Mouse (Mus musculus): Measurements from ENCODE around the gene Ubl3. TPM values are rescaled to one million over a fixed set of nuclear protein-coding genes. Genes with fewer than 3 reads are reported as not detected.

Gene Ubl3
- total RNA-seq, 4 experiments from 2014 or later = 142 to 218 (median 178) TPM

- no peak for DNase-seq (ENCODE audit: low spot score in 2 of 2)
Observed at GRCm38 (mm10) chr5:148563281-148563680, 10.7 kb upstream of the Ubl3 start.

- no peak for DNase-seq (ENCODE audit: low spot score in 2 of 2)
Observed at GRCm38 (mm10) chr5:148562235-148562634, 9.6 kb upstream of the Ubl3 start.

- no peak for DNase-seq (ENCODE audit: low spot score in 2 of 2)
Observed at GRCm38 (mm10) chr5:148559261-148559958, 6.8 kb upstream of the Ubl3 start.

- no peak for DNase-seq (ENCODE audit: low spot score in 2 of 2)
Observed at GRCm38 (mm10) chr5:148558472-148558871, 5.9 kb upstream of the Ubl3 start.

GRCm38 (mm10) chr5:148556509-148556908 lies 3.9 kb upstream of the Ubl3 start:
- DNase-seq (ENCODE audit: low spot score in 2 of 2) = no peak

GRCm38 (mm10) chr5:148555156-148555555 lies 2.6 kb upstream of the Ubl3 start:
- DNase-seq (ENCODE audit: low spot score in 2 of 2) = no peak

GRCm38 (mm10) chr5:148554701-148555100 lies 2.1 kb upstream of the Ubl3 start:
- DNase-seq (ENCODE audit: low spot score in 2 of 2) = no peak

GRCm38 (mm10) chr5:148554242-148554641 lies 1.7 kb upstream of the Ubl3 start:
- DNase-seq (ENCODE audit: low spot score in 2 of 2) = no peak

- DNase-seq (ENCODE audit: low spot score in 2 of 2) = no peak
Observed at GRCm38 (mm10) chr5:148553723-148554122, 1.1 kb upstream of the Ubl3 start.

- DNase-seq (ENCODE audit: low spot score in 2 of 2) = no peak
Observed at GRCm38 (mm10) chr5:148551764-148552136, 839 bp downstream of the Ubl3 start.

- peak in 1 of 2 experiments; percentile 41 for DNase-seq (ENCODE audit: low spot score in 2 of 2)
Observed at GRCm38 (mm10) chr5:148550821-148551763, 1.5 kb downstream of the Ubl3 start.

- DNase-seq (ENCODE audit: low spot score in 2 of 2) = no peak
Observed at GRCm38 (mm10) chr5:148550393-148550792, 2.2 kb downstream of the Ubl3 start.

- DNase-seq (ENCODE audit: low spot score in 2 of 2) = no peak
Observed at GRCm38 (mm10) chr5:148549307-148549706, 3.3 kb downstream of the Ubl3 start.

GRCm38 (mm10) chr5:148548568-148548967 lies 4.0 kb downstream of the Ubl3 start:
- DNase-seq (ENCODE audit: low spot score in 2 of 2) = no peak

GRCm38 (mm10) chr5:148547870-148548456 lies 4.6 kb downstream of the Ubl3 start:
- DNase-seq (ENCODE audit: low spot score in 2 of 2) = no peak

- no peak for DNase-seq (ENCODE audit: low spot score in 2 of 2)
Observed at GRCm38 (mm10) chr5:148546970-148547369, 5.6 kb downstream of the Ubl3 start.

GRCm38 (mm10) chr5:148544733-148545132 lies 7.9 kb downstream of the Ubl3 start:
- no peak for DNase-seq (ENCODE audit: low spot score in 2 of 2)

GRCm38 (mm10) chr5:148542196-148542595 lies 10.4 kb downstream of the Ubl3 start:
- DNase-seq (ENCODE audit: low spot score in 2 of 2) = no peak

- DNase-seq (ENCODE audit: low spot score in 2 of 2) = no peak
Observed at GRCm38 (mm10) chr5:148535669-148536430, 16.7 kb downstream of the Ubl3 start.

GRCm38 (mm10) chr5:148534644-148535043 lies 17.9 kb downstream of the Ubl3 start:
- DNase-seq (ENCODE audit: low spot score in 2 of 2) = no peak

GRCm38 (mm10) chr5:148533924-148534323 lies 18.7 kb downstream of the Ubl3 start:
- no peak for DNase-seq (ENCODE audit: low spot score in 2 of 2)
